Mouse (Mus musculus) forebrain, embryonic 13.5 days (tissue): ENCODE data around the gene Gpr62. TPM values are rescaled to one million over a fixed set of nuclear protein-coding genes. Genes with fewer than 3 reads are reported as not detected.
"Not testable (repeated sequence)": the region's sequence is repeated elsewhere in the genome, so short reads cannot be mapped to it uniquely, and the experiment has no call there.

Experiments
- ATAC-seq: fragments of 200-750 bp; cut with Nextera tagmentation; 2 replicates; pipeline ENCODE4 v1.8.0; 2017
- H3K27ac ChIP-seq: fragments of 300-500 bp; sonication (generic); 2 replicates; pipeline ENCODE4 v1.5.1; 2015; ENCODE audit warnings: inconsistent platforms, mild to moderate bottlenecking, moderate library complexity
- H3K27me3 ChIP-seq: fragments of 300-500 bp; sonication (generic); 2 replicates; pipeline ENCODE4 v1.6.1; 2015; ENCODE audit warnings: mild to moderate bottlenecking, inconsistent platforms
- H3K36me3 ChIP-seq: fragments of 300-500 bp; sonication (generic); 2 replicates; pipeline ENCODE4 v1.6.1; 2015; ENCODE audit warnings: mild to moderate bottlenecking, inconsistent platforms; ENCODE audit not compliant: poor library complexity, severe bottlenecking
- H3K4me1 ChIP-seq: fragments of 300-500 bp; sonication (generic); 2 replicates; pipeline ENCODE4 v1.6.1; 2015; ENCODE audit warnings: inconsistent platforms
- H3K4me2 ChIP-seq: fragments of 300-500 bp; sonication (generic); 2 replicates; pipeline ENCODE4 v1.6.1; 2015; ENCODE audit warnings: inconsistent platforms, mild to moderate bottlenecking, moderate library complexity
- H3K4me3 ChIP-seq: fragments of 300-500 bp; sonication (generic); 2 replicates; pipeline ENCODE4 v1.5.1; 2015; ENCODE audit warnings: mild to moderate bottlenecking, inconsistent platforms
- H3K9ac ChIP-seq: fragments of 300-500 bp; sonication (generic); 2 replicates; pipeline ENCODE4 v1.6.1; 2015; ENCODE audit warnings: mild to moderate bottlenecking, inconsistent platforms
- H3K9me3 ChIP-seq: fragments of 300-500 bp; sonication (generic); replicated peaks from 2 replicates; pipeline ENCODE4 v1.6.1; 2016; ENCODE audit warnings: inconsistent platforms
- WGBS: fragments of 180-500 bp; shearing (Covaris S2); methylation state at CpG from one replicate; pipeline ENCODE4 v1.1.7; 2015; 5-methylcytosine and 5-hydroxymethylcytosine counted together
- polyA plus RNA-seq: library from polyadenylated mRNA; unstranded; fragments of >200 nt; fragmentation: Nextera tagmentation; extraction: Ambion mirVana; gene quantifications from 2 replicates; pipeline ENCODE4 v1.2.1, GENCODE M21; 2015

The Gpr62 gene
- 0.37 and 0.45 TPM in 2 replicates for polyA plus RNA-seq

GRCm38 (mm10) chr9:106465571-106466200 is at the start of gene Gpr62:
Gene Gpr62 (minus strand): TSS chr9:106465938.
- peak; percentile 64 for ATAC-seq
- Histone ChIP-seq H3K9me3 (no peaks in the 10 kb centered on the region), H3K9ac (peak within 1 kb of the TSS; percentile 79), H3K27me3 (no peaks in the 10 kb centered on the region; the same call in 1 of the 2 replicates), H3K36me3 (peaks cover 39% of the 10 kb centered on the region), H3K27ac (peak within 1 kb of the TSS; percentile 70), H3K4me3 (peak within 1 kb of the TSS; percentile 50), H3K4me2 (peak within 1 kb of the TSS; percentile 95), H3K4me1 (peaks cover 28% of the 10 kb centered on the region)
- 26% methylated on average over 26 of the region's 26 CpGs for WGBS

DNA sequence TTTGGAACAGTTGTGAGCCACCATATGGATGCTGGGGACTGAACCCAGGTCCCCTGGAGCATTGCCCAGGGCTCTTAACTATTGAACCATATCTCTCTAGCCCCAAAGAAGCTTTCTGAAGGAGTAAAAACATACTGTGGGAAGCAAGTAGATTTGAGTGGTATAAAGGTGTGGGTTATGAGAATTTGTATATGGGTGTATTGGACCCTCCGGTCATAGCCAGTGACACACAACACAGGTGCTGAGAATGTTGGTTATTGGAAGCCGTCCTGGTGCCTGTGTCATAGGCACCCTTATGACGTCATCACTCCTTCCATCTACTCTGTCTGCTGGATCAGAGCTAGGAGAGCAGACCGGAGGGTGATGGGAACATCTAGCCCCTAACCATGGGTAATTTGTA is 48.5 kb upstream of the Gpr62 start, which contains the start of gene Iqcf5:
Iqcf5 (plus strand) TSS at position 301 of the 400 bp plus-strand sequence.
- WGBS, result 85% methylated on average over 4 of the region's 4 CpGs
- H3K4me3 ChIP-seq, result no peak within 1 kb of the TSS
- no peak within 1 kb of the TSS for H3K9ac ChIP-seq
- H3K36me3 ChIP-seq, result no peaks in the 10 kb centered on the region
- no peaks in the 10 kb centered on the region for H3K9me3 ChIP-seq
- H3K4me2 ChIP-seq, result no peak within 1 kb of the TSS
- 0 out of 2 replicates have a peak, but pooled peaks cover 3% of the 10 kb centered on the region for H3K4me1 ChIP-seq
- H3K27me3 ChIP-seq, result no peaks in the 10 kb centered on the region
- ATAC-seq, result no peak
- no peak within 1 kb of the TSS for H3K27ac ChIP-seq

DNA sequence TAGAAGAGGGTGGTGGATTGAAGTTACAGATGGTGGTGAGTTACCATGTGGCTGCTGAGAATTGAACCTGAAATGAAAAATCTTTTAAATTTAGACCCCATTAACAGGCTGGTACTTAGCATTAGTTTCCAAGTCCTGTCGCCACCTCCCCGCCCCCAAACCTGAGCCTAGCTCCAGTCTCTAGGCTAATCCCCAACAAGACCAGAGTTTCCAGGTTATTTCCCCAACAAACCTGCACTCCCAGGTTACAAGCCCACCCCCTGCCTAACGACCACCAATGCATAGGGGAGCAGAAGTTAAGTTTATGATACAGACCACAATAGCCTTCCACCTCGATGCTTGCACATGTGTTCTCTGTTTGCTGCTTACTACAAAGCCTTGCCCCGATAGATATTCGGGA is 47.8 kb upstream of the Gpr62 start:
- Histone ChIP-seq H3K4me1 (0 out of 2 replicates have a peak, but pooled peaks cover 3% of the 10 kb centered on the region), H3K4me2 (no peak overlapping the region), H3K27ac (no peak overlapping the region), H3K9me3 (no peaks in the 10 kb centered on the region), H3K27me3 (no peaks in the 10 kb centered on the region), H3K36me3 (no peaks in the 10 kb centered on the region), H3K9ac (no peak overlapping the region), H3K4me3 (no peak overlapping the region)
- WGBS, result 79% methylated on average over 6 of the region's 6 CpGs
- ATAC-seq, result no peak

GRCm38 (mm10) chr9:106512729-106513450 is 47.2 kb upstream of the Gpr62 start:
- WGBS, result 59% methylated on average over 13 of the region's 13 CpGs
- Histone ChIP-seq H3K27ac (no peak overlapping the region; the same call in 1 of the 2 replicates), H3K9me3 (no peaks in the 10 kb centered on the region), H3K4me1 (0 out of 2 replicates have a peak, but pooled peaks cover 3% of the 10 kb centered on the region), H3K4me2 (no peak overlapping the region), H3K9ac (no peak overlapping the region), H3K36me3 (no peaks in the 10 kb centered on the region), H3K4me3 (no peak overlapping the region), H3K27me3 (no peaks in the 10 kb centered on the region)
- ATAC-seq, result no peak

DNA sequence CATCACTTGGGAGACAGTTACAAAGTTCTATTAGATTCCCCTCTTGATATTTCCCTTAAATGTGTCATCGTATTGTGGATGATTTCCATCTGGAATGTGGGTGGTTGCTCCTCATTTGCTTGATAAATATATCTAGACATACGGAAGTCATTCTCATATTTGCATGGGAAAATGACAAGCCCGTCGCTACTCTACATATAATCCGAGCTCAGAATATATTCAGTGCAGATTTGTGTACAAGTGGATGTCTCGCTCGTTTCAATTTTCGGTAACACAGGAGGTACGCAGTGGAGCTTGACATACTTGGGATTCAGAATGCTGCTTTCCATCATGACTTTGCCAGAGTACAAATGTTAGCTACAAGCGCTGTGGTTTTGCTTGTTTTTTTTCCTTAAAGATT is 43.6 kb upstream of the Gpr62 start:
- H3K4me1 ChIP-seq, result 0 out of 2 replicates have a peak, but pooled peaks cover 3% of the 10 kb centered on the region
- H3K27me3 ChIP-seq, result no peaks in the 10 kb centered on the region
- H3K9ac ChIP-seq, result no peak overlapping the region
- no peaks in the 10 kb centered on the region for H3K36me3 ChIP-seq
- no peak overlapping the region for H3K27ac ChIP-seq
- no peak overlapping the region for H3K4me2 ChIP-seq
- 94% methylated on average over 10 of the region's 10 CpGs for WGBS
- H3K4me3 ChIP-seq, result no peak overlapping the region
- no peaks in the 10 kb centered on the region for H3K9me3 ChIP-seq
- ATAC-seq, result no peak

GRCm38 (mm10) chr9:106504246-106504645 is 38.5 kb upstream of the Gpr62 start:
- 81% methylated on average over 6 of the region's 6 CpGs for WGBS
- H3K9me3 ChIP-seq, result no peaks in the 10 kb centered on the region
- no peak overlapping the region for H3K4me2 ChIP-seq
- H3K9ac ChIP-seq, result no peak overlapping the region
- no peaks in the 10 kb centered on the region for H3K36me3 ChIP-seq
- no peaks in the 10 kb centered on the region for H3K4me1 ChIP-seq
- H3K27me3 ChIP-seq, result no peaks in the 10 kb centered on the region
- no peak overlapping the region for H3K27ac ChIP-seq
- H3K4me3 ChIP-seq, result no peak overlapping the region
- ATAC-seq, result no peak

DNA sequence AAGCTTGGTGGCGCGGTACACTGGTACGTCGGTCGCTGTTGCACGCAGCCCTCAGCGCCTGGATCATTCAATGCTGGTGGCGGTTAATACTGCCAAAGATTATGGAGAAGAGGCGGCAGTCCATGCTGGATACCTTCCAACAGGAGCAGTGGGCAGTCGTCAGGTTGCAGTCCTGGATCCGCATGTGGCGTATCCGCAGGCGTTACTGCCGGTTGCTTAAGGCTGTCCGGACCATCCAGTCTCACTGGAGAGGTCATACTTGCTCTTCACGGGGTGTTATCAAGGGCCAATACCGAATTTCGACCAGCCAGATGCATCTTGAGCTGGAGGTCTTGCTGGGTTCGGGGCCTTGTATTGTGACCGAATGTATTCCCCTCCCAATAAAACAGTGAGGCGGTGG is 36.1 kb upstream of the Gpr62 start:
- Histone ChIP-seq H3K4me2 (no peak overlapping the region), H3K4me1 (no peaks in the 10 kb centered on the region), H3K9ac (no peak overlapping the region), H3K36me3 (no peaks in the 10 kb centered on the region), H3K4me3 (no peak overlapping the region), H3K9me3 (no peaks in the 10 kb centered on the region), H3K27ac (no peak overlapping the region), H3K27me3 (no peaks in the 10 kb centered on the region)
- WGBS, result 84% methylated on average over 22 of the region's 22 CpGs
- no peak for ATAC-seq

DNA sequence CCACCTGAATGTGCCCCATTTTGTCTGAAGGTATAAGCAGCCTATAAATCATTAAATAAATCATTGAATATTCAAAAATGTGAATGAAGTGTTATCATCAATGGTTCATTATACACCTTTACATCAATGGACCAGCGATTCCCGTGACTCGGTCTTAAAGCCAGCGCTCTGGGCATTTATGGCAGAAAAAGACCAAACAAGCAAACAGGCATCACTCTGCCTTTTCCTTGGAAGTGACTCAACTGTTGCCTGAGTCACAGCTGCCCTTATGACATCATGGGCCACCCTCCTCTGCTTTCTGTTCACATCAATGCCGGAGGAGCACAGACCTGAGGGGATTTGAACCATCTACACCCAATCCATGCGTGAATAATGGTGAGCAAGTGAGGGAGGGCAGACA is 33.9 kb upstream of the Gpr62 start, which contains the start of gene Iqcf1:
Iqcf1 (plus strand) TSS at position 301 of the 400 bp plus-strand sequence.
- no peak within 1 kb of the TSS for H3K4me2 ChIP-seq
- no peak within 1 kb of the TSS for H3K4me3 ChIP-seq
- H3K36me3 ChIP-seq, result no peaks in the 10 kb centered on the region
- 89% methylated on average over 6 of the region's 6 CpGs for WGBS
- no peak within 1 kb of the TSS for H3K27ac ChIP-seq
- ATAC-seq, result no peak
- H3K9me3 ChIP-seq, result no peaks in the 10 kb centered on the region
- no peaks in the 10 kb centered on the region for H3K27me3 ChIP-seq
- H3K9ac ChIP-seq, result no peak within 1 kb of the TSS
- no peaks in the 10 kb centered on the region for H3K4me1 ChIP-seq

- not testable (repeated sequence) for ATAC-seq, H3K9me3 ChIP-seq, H3K9ac ChIP-seq, H3K4me1 ChIP-seq, H3K4me3 ChIP-seq, H3K27ac ChIP-seq, H3K4me2 ChIP-seq, H3K27me3 ChIP-seq
- H3K36me3 ChIP-seq, result peaks cover 40% of the 10 kb centered on the region
- 86% methylated on average over 6 of the region's 6 CpGs for WGBS
These were observed 21.9 kb upstream of the Gpr62 start for GRCm38 (mm10) chr9:106487602-106488001.

DNA sequence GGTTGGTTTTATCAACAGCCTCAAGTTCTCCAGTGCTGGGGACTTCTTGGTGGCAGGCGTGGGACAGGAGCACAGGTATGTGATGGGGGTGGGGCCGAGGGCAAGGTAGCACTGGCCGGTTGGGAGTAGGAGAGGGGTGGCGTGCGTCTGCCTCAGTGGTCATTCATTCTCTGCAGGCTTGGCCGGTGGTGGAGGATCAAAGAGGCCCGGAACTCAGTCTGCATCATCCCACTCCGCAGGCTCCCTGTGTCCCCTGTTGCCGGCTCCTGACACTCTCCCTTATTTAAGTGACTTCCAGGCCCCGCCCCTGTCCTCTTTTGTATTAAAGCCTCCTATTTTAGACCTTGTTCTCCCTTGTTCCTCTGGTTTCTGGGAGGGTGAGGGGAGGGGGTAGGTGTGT is 19.3 kb upstream of the Gpr62 start:
- WGBS, result 68% methylated on average over 10 of the region's 10 CpGs
- H3K4me2 ChIP-seq, result no peak overlapping the region
- H3K27ac ChIP-seq, result no peak overlapping the region
- H3K9me3 ChIP-seq, result no peaks in the 10 kb centered on the region
- ATAC-seq, result no peak
- H3K4me3 ChIP-seq, result no peak overlapping the region
- no peaks in the 10 kb centered on the region for H3K27me3 ChIP-seq
- no peaks in the 10 kb centered on the region for H3K4me1 ChIP-seq
- H3K9ac ChIP-seq, result no peak overlapping the region
- peaks cover 63% of the 10 kb centered on the region for H3K36me3 ChIP-seq

DNA sequence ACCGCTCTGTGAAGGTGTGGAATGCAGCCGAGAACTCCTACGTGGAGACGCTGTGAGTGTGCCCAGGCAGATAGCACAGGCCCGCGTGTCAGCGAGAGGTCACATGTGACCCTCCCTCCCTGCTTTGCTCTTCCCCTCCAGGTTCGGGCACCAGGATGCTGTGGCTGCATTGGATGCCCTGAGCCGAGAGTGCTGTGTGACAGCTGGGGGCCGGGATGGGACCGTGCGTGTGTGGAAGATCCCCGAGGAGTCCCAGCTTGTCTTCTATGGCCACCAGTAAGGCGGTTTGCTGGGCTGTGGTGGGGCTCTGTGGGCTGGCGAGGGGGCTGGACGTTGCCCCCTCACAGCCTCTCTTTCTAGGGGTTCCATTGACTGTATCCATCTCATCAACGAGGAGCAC is 17.9 kb upstream of the Gpr62 start:
- Histone ChIP-seq H3K9ac (no peak overlapping the region), H3K4me2 (no peak overlapping the region), H3K9me3 (no peaks in the 10 kb centered on the region), H3K4me1 (peaks cover 1% of the 10 kb centered on the region; the same call in 1 of the 2 replicates), H3K4me3 (no peak overlapping the region), H3K27ac (no peak overlapping the region), H3K27me3 (no peaks in the 10 kb centered on the region), H3K36me3 (peaks cover 71% of the 10 kb centered on the region)
- WGBS, result 92% methylated on average over 17 of the region's 17 CpGs
- ATAC-seq, result no peak

GRCm38 (mm10) chr9:106483136-106483535 is 17.4 kb upstream of the Gpr62 start:
- Histone ChIP-seq H3K9me3 (no peaks in the 10 kb centered on the region), H3K27ac (no peak overlapping the region), H3K9ac (no peak overlapping the region), H3K4me3 (no peak overlapping the region), H3K27me3 (no peaks in the 10 kb centered on the region), H3K4me2 (no peak overlapping the region), H3K36me3 (peaks cover 71% of the 10 kb centered on the region), H3K4me1 (peaks cover 6% of the 10 kb centered on the region)
- WGBS, result 97% methylated on average over 10 of the region's 10 CpGs
- no peak for ATAC-seq
